Mouse (Mus musculus) G1E (cell line): ENCODE data around the gene Tpbpb. TPM values are rescaled to one million over a fixed set of nuclear protein-coding genes. Genes with fewer than 3 reads are reported as not detected.
"Not testable (repeated sequence)": the region's sequence is repeated elsewhere in the genome, so short reads cannot be mapped to it uniquely, and the experiment has no call there.

Experiments used
- ATAC-seq: 2 replicates; pipeline ENCODE4 v1.8.0; 2016; ENCODE audit warnings: mild to moderate bottlenecking; ENCODE audit not compliant: insufficient number of reproducible peaks, poor library complexity, low FRiP score, severe bottlenecking; ENCODE audit errors: extremely low read depth
- DNase-seq: peaks from one replicate; pipeline ENCODE4 v3.0.0; 2012; ENCODE audit warnings: low spot score
- H3K27me3 ChIP-seq: 2 replicates; pipeline ENCODE4 v1.6.1; 2012; ENCODE audit warnings: mild to moderate bottlenecking, low read length, inconsistent platforms; ENCODE audit not compliant: insufficient read depth
- H3K36me3 ChIP-seq: replicated peaks from 2 replicates; pipeline ENCODE3; 2012; ENCODE audit warnings: mild to moderate bottlenecking, inconsistent platforms
- H3K4me1 ChIP-seq: 2 replicates; pipeline ENCODE4 v1.6.1; 2012; ENCODE audit warnings: low read depth, low read length, inconsistent platforms, mixed read lengths; ENCODE audit not compliant: insufficient read depth
- H3K4me3 ChIP-seq: 2 replicates; pipeline ENCODE4 v1.5.1; 2012; ENCODE audit warnings: low read depth, mild to moderate bottlenecking, inconsistent platforms, low read length, moderate library complexity, mixed read lengths
- H3K9me3 ChIP-seq: replicated peaks from 2 replicates; pipeline ENCODE4 v1.6.1; 2012; ENCODE audit warnings: inconsistent platforms
- CTCF ChIP-seq: IDR thresholded peaks from 2 replicates; pipeline ENCODE4 v1.5.1; 2012; ENCODE audit warnings: low read depth, low read length, inconsistent platforms, mixed read lengths
- GATA1 ChIP-seq: IDR thresholded peaks from 2 replicates; pipeline ENCODE4 v1.6.1; 2012; ENCODE audit warnings: borderline replicate concordance, low read length, inconsistent platforms, mixed read lengths
- GATA2 ChIP-seq: IDR thresholded peaks from 2 replicates; pipeline ENCODE4 v1.6.1; 2012; ENCODE audit warnings: low read depth, low read length, inconsistent platforms, borderline replicate concordance
- POLR2AphosphoS5 ChIP-seq: IDR thresholded peaks from 2 replicates; pipeline ENCODE4 v1.6.1; 2012; ENCODE audit warnings: low read depth, low read length, inconsistent platforms; ENCODE audit not compliant: insufficient replicate concordance
- TAL1 ChIP-seq: conservative IDR thresholded peaks from 2 replicates; pipeline ENCODE4 v1.6.1; 2012; ENCODE audit warnings: low read depth, low read length, inconsistent platforms, mixed read lengths
- polyA plus RNA-seq: library from polyadenylated mRNA; stranded (reverse); fragments of >175 nt; gene quantifications from 2 replicates; pipeline ENCODE4 v1.2.3, GENCODE M21; 2012
- total RNA-seq, 2 experiments: library from RNA; stranded (forward) in 1 of 2; stranded (reverse) in 1 of 2; fragments of 200-1000 nt in 1 of 2; fragments of >200 nt in 1 of 2; fragmentation: Nextera tagmentation in 1 of 2; gene quantifications; 2 replicates each; pipeline ENCODE4 v1.2.3; 2014 to 2017

The Tpbpb gene
- not detected in 2 replicates for total RNA-seq (2014; fragmentation: Nextera tagmentation)
- not detected in 2 replicates for total RNA-seq (2017)
- not detected in 2 replicates for polyA plus RNA-seq

DNA sequence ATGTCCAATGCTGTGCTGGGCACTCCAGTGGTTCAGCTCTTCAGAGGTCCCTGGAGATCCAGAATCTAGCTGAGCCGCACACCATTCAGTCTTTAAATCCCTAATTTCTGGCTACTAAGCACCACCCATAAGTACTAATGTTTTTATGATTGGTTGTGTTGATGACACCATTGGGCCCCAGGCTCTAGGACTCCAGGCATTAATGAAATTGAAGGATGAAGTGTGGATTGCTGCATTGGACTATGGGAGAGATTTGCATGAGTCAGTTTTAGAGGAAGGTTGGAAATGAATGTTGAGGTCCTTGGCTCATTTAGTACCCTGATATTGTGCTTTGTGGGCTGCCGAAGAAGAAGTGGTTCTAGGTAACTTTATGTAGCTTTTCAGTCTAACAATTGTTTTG is at the start of gene Tpbpb:
TSS of gene Tpbpb (minus strand) at position 101 of the 400 bp plus-strand sequence.
- H3K27me3 ChIP-seq, H3K4me3 ChIP-seq, DNase-seq, H3K9me3 ChIP-seq, H3K36me3 ChIP-seq, ATAC-seq, H3K4me1 ChIP-seq: not testable (repeated sequence)

DNA sequence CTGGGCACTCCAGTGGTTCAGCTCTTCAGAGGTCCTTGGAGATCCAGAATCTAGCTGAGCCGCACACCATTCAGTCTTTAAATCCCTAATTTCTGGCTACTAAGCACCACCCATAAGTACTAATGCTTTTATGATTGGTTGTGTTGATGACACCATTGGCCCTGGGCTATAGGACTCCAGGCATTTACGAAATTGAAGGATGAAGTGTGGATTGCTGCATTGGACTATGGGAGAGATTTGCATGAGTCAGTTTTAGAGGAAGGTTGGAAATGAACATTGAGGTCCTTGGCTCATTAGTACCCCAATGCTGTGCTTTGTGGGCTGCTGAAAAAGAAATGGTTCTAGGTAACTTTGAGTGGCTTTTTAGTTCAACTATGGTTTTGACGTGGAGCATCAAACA is 37.2 kb upstream of the Tpbpb start, which contains the start of gene Tpbpa:
TSS of gene Tpbpa (minus strand) at position 101 of the 400 bp plus-strand sequence.
- H3K9me3 ChIP-seq, ATAC-seq, H3K27me3 ChIP-seq, DNase-seq, H3K4me1 ChIP-seq, H3K36me3 ChIP-seq, H3K4me3 ChIP-seq: not testable (repeated sequence)

DNA sequence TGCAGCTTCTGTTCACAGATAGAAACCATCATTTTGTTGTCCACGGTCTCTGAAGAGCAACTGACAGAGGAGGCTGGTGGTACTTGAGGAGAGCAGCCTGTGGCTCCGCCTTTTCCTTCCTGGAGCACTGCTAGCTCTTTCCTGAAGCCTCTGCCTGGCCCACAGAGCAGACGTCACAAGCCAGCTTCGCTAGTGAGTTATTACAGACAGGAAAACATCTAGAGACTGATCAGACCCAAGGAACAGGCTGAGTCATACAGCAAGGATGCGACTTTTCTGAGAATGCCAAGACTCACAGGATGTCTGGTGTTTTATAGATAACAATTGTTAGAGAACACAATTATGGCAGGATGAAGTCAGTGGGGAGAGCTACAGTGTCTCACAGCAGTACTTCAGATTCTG is 31.8 kb upstream of the Tpbpb start, which contains the start of the genes Gm49391 and Ctla2a:
TSS of gene Gm49391 (minus strand) at position 72 of the 402 bp plus-strand sequence.
TSS of gene Ctla2a (minus strand) at position 126 of the 402 bp plus-strand sequence.
- ATAC-seq (no peak), DNase-seq (no peak)
- peaks cover 6% of the 10 kb centered on the region; the same call in 1 of the 2 replicates for H3K9me3 ChIP-seq
- no peaks in the 10 kb centered on the region for H3K36me3 ChIP-seq
- TF ChIP-seq GATA2 (no peak), POLR2AphosphoS5 (no peak), TAL1 (no peak), GATA1 (no peak), CTCF (no peak)
- H3K4me3 ChIP-seq = no peak within 1 kb of the TSS
- H3K27me3 ChIP-seq = no peaks in the 10 kb centered on the region
- H3K4me1 ChIP-seq = no peaks in the 10 kb centered on the region

DNA sequence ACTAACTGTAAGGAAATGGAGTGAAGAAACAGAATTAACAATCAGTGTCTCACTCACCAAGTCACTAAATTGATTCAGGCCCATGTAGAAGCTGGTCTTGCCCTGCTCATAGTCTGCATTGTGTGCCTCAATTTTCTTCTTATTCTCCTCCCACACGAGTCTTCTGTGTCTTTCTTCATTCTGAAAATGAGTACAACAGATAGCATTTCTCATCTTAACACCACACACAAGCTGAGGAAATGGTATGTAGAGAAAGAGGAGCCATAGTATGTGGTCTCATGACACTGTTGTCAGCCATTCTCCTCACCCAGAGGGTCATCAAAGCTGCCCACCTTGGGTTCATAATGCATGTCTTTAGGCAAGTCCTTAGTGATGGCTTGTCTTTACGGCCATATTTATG is 30.8 kb upstream of the Tpbpb start, which contains the start of gene Gm49393:
TSS of gene Gm49393 (minus strand) at position 101 of the 400 bp plus-strand sequence.
- not testable (repeated sequence) for H3K9me3 ChIP-seq, DNase-seq, H3K27me3 ChIP-seq, H3K4me1 ChIP-seq, ATAC-seq, H3K36me3 ChIP-seq, H3K4me3 ChIP-seq

DNA sequence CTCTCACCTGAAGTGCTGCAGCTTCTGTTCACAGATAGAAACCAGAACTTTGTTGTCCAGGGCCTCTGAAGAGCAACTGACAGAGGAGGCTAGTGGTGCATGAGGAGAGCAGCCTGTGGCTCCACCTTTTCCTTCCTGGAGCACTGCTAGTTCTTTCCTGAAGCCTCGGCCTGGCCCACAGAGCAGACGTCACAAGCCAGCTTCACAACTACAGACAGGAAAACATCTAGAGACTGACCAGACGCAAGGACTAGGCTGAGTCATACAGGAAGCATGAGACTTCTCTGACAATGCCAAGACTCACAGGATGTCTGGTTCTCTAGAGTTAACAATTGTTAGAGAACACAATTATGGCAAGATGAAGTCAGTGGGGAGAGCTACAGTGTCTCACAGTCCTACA is 7.4 kb downstream of the Tpbpb start, which contains the start of gene Ctla2b:
TSS of gene Ctla2b (minus strand) at position 120 of the 400 bp plus-strand sequence.
- no peak for DNase-seq

DNA sequence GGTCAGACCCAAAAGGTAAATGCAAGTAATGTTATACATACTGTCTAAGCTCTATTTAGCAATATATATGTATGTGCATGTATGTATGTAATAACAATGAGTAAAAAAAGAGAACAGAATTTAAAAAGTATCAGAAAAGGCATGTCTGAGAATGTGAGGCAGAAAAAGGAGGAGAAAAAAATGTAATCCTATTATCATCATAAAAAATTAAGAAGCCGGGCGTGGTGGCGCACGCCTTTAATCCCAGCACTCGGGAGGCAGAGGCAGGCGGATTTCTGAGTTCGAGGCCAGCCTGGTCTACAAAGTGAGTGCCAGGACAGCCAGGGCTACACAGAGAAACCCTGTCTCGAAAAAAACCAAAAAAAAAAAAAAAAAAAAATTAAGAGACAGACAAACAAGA is 7.9 kb downstream of the Tpbpb start, which contains the start of gene Gm49392:
TSS of gene Gm49392 (minus strand) at position 101 of the 400 bp plus-strand sequence.
- H3K9me3 ChIP-seq = peaks cover 20% of the 10 kb centered on the region
- H3K27me3 ChIP-seq, H3K4me3 ChIP-seq, DNase-seq, ATAC-seq, H3K36me3 ChIP-seq, H3K4me1 ChIP-seq: not testable (repeated sequence)

More for the DNA sequence above, 7.4 kb downstream of the Tpbpb start, which contains the start of gene Ctla2b:
- Histone ChIP-seq H3K27me3 (no peaks in the 10 kb centered on the region), H3K9me3 (peaks cover 20% of the 10 kb centered on the region), H3K36me3 (no peaks in the 10 kb centered on the region), H3K4me1 (no peaks in the 10 kb centered on the region), H3K4me3 (no peak within 1 kb of the TSS)
- no peak for TF ChIP-seq POLR2AphosphoS5
- no peak for TF ChIP-seq GATA1
- TF ChIP-seq TAL1 = no peak
- no peak for TF ChIP-seq GATA2
- no peak for TF ChIP-seq CTCF
- no peak for ATAC-seq

DNA sequence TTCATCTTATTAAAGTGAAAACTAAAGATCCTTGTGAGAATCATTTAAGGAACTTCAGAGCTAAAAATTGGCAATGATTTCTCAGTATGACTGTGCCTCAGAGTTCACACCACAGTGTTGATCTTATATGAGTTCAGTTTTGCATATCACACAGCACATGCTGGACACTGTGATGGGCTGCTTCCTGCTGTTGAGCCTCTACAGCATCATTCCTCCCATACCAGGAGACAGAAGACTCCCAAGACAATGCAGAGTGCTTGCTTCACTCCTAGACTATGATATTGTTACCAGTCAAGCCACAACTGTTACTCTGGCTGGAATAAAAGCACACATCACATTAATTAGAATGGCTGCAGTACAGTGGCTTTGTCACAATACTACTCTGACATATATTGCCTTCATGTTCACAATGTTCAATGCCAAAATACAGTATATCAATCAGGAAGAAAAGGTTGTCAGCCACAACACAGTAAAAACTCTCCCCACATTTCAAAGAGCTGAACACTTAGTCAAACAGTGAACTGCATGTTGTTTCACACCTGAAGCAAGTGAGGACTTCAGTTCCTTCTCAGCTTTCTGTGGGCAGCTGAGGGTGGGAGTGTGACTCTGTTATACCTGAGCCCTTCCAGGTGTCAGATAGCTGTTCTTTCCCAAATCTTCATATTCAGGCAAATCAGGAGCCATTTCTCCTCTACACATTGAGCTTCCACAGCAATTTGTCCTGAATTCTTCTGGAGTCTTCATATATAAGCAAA is 9.1 kb downstream of the Tpbpb start:
- H3K4me1 ChIP-seq = no peaks in the 10 kb centered on the region
- peaks cover 20% of the 10 kb centered on the region for H3K9me3 ChIP-seq
- DNase-seq (no peak), ATAC-seq (no peak)
- no peaks in the 10 kb centered on the region for H3K27me3 ChIP-seq
- no peaks in the 10 kb centered on the region for H3K36me3 ChIP-seq
- no peak overlapping the region for H3K4me3 ChIP-seq
- no peak for TF ChIP-seq POLR2AphosphoS5
- no peak for TF ChIP-seq GATA1
